Mouse (Mus musculus) cerebellum, adult 8-10 months (tissue): ENCODE data around the gene Lrrc38.
"Not testable (repeated sequence)": the region's sequence is repeated elsewhere in the genome, so short reads cannot be mapped to it uniquely, and the experiment has no call there.

Source experiments
- DNase-seq: peaks from one replicate; pipeline ENCODE4 v3.0.0; 2022

Lrrc38 gene

DNA sequence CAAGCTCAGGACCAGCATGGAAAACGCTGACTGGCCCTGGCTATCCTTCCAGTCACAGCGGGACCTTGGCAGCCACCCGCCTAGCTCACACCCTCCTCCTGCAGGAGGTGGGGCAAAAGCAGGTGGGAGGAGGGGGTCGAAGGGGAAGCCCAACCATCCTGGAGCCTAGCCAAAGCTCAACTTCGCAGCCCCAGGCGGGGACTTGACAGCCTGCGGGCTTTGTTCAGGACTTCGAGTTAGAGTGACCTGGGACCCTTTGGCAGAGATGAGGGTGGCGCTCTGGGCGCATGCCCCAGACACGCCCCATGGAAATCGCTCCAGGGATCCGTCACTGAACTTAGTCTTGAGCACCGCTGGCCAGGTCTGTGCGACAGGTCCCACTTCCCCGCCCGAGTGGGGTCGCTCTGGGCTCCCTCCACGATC lies at the start of gene Lrrc38:
Gene Lrrc38, plus strand, starts transcription at position 274 of the 423 bp plus-strand sequence.
- peak; percentile 58 for DNase-seq

DNA sequence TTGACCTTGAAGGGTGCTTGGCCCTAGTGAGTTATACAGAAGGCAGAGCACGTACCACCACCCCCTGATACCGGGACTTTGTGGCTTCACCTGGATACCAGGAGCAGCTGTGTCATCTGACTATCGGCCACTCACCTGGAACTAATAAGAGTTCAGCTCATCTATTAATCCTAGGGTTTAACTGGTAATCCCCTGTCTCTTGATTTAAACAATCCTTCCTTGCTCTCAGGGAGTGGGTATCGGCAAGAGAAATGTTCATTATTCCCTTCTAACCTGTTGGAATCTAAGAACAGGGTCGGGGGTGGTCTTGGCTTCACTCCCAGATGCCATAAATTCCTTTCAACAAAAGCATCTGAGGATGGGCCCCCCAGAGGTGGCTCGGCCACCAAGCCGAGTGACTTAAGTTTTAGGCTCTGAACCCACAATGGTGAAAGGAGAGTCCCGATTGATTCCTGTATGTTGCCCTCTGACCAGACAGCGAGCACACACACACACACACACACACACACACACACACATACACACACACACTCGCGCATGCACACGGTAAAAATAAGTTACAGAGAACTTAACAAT lies 49.4 kb upstream of the Lrrc38 start:
- DNase-seq, result no peak

DNA sequence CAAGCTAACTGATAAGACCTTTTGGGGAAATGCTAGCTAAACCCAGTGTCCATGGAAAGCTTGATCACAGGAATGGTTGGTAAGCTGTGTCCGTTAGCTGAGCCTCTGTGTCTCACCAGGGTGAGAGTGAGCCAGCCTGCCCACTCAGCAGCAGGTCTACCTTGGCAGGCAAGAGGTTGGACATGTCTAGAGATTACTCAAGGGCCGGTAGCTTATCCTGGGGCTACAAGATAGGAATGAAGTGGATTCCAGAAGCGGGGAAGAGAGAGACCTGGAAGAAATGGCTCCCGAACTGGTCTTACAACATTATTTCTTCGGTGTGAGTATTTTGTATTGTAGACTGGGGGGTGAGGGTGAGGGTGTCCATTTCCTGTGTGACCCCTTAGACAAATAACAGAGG lies 48.5 kb upstream of the Lrrc38 start:
- DNase-seq, result no peak

DNA sequence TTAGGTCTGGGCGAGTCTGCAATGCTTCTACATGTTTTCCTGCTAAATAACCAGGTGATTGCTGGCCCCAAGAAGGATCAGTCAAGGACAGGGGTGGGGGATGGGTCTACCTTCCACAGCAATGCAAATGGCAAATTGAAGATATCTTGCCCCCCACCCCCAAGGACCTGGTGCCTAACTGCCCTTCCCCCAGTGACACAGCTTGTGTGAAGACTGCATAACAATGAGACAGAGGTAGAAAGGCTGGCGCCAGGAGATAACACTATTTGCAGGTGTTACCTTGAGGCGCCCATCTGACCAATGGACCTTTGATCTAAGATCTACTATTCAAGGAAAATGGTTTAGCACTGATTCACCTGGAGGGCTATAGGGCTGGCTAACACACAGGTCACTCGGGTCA lies 47.7 kb upstream of the Lrrc38 start:
- no peak for DNase-seq

DNA sequence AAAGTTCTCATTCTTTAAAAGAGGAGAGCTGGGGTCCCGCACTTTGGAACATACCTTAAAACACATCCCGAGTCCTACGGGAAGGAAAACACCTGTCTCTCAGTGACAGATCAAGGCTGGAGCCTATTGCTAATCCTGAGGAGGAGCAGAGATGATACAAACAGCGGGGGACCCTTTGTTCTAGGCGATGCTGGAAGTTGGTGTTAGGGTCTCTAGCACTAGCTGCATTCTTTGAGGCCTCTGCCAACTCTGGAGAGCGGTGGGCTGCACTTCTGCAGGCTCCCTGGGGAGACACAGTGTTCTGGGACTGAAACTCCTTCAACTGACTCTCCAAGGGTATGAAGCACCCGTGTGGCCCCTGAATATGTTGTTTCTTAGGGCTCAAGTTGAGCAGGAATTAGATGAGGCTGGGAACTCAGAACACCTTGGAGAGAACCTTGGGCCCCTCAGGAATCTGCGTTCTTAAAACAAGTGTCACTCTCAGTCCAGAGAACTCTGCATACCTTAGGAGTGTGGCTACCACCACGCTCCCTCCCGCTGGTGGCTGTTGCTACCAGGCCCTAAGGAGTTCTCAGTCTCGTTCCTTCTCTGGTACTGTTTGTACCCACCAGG lies 47.2 kb upstream of the Lrrc38 start:
- DNase-seq, result no peak

DNA sequence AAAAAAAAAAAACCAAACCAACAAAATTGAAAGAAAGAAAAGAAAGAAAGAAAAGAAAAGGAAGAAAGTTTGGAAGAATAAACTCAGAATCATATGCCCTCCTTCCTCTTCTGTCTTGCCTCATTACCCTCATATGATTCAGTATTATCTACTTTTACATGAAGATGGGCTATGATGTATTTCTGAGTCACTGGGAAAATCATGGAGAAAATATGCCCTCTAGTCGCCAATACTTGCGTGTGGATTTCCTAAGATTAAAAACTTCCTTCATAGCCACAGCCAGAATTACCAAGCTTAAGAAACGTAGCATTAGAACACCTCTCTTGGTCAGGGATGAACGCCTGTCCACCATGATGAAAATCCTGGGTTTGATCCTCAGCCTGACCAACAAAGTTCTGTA lies 44.5 kb upstream of the Lrrc38 start:
- DNase-seq, result no peak

DNA sequence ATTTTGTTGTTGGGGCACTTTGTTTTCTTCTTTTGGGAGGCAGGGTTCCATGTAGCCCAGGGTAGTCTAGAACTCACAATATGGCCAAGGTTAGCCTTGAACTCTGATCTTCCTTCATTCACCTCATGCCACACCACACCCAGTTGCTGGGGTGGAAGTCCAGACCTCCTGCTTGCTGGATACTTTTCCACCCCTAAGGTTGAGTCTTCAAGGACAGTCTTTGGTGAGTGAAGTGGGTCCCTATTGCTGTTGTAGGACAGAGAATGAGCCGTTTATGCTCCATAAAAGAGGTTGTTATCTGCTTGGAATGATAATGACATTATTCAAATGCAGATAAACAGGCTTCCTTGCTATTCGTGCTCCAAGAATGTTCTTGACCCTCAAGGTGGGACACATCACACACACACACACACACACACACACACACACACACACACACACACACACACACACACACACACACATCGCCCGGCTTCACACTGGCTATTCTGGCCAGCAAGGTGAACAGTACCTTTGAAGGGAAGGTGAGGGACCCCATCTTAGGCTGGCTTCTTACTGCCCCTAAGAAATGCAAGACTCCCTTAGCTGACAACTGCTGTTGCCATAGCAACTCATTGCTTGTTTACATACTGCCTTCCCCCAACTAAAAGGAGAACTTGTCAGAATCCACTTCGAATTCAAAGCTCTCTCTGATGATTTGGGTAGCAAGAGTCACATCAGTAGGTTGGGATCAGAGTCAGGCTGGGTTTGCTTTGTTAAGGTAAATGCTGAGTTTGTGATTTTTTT lies 43.4 kb upstream of the Lrrc38 start:
- DNase-seq, result no peak

DNA sequence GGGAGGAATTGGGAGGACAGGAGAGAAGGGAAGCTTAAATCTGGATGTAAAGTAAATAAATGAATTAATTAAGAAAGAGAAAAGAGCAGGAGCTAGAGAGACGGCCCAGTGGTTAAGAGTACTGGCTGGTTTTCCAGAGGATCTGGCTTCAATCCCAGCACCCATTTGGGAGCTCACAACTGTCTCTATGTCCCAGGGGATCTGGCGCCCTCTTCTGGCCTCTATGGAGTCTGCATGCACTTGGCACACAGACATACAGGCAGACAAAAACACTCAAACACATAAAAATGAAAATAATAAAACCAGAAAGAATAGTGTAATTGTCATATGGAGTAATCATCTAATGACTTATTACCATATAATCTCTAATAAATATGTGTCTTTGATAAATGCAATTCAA lies 38.2 kb upstream of the Lrrc38 start:
- DNase-seq, result no peak

DNA sequence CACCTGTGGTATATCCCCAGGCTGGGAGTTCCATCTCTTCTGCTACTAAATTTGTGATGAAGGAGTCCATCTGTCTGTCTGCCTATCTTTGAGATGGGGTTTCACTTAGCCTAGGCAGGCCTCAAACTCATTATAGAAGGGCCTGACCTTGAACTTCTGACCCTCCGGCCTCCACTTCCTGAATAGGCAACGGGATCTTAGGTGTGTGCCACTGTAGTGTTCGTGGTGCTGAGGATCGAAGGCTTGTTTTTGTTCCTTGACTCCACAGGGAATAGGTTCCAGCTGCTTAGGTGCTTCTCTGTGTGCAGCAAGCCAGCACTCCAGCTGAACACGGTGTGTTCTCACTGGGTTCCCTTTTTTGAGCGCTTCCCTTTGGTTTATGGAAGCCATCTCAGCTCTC lies 36.3 kb upstream of the Lrrc38 start:
- DNase-seq, result no peak

DNA sequence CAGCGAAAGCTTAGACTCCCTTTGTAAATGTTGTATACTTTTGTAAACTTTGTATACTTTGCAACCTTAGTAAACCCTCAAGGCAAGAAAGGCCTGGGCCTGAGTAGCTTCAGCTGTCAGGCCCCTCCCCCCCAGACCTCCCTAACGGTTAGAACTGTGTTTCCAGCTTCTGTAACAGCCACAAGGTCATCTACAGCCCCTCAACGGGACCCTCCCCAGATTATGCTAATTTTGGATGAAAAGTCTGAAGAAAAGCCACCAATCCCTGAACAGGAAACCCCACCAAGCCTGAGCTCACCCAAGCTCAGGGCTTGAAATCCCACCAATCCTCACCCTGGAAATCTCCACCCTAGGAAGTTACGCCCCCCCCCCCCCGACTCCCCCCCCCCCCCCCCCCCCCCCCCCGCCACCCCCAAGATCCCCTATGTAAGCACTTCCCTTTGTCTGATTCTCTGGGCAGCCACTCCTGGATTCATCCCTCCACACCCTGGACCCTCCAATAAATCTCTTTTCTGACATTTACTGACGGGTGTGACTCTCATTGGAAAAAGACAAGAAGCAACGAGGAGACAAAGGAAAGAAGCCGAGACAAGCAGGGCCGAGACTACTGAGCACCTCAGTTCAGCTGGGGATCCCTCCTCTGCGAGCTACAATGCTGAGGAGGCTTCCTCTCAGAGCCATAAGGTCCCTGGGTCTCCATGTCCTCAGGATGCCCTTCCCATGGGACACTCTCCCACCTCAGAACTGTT lies 25.2 kb upstream of the Lrrc38 start:
- DNase-seq, result no peak

DNA sequence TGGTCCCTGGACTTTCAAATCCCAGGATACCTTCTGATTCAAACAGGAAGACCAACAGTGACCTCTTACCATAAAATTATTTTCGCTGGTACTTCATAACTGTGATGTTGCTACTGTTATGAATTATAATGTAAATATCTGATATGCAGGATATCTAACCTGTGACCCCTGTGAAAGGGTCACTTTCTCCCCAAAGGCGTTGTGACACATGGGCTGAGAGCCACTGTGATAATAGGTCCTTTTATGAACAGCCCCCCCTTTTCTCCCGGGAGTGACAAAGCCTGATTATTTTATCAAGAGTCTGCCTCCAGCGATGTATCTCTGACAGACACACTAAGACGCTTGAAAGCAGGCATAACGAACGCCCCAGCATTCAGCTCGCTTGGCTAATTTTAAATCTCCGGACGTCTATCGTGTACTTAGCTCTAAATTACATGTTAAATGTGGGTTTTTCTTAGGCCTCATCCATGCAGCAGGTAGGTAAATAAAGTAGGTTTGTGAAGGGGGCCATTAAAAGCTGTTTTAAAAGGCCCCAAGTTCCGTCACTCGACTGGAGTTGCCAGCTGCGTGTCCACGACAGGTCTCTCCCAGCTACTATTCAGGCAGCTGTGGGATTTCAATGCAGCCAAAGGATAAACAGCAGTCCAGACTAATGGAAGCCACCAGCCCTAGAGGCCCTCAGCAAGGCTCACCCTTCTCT lies 24.5 kb upstream of the Lrrc38 start:
- no peak for DNase-seq

DNA sequence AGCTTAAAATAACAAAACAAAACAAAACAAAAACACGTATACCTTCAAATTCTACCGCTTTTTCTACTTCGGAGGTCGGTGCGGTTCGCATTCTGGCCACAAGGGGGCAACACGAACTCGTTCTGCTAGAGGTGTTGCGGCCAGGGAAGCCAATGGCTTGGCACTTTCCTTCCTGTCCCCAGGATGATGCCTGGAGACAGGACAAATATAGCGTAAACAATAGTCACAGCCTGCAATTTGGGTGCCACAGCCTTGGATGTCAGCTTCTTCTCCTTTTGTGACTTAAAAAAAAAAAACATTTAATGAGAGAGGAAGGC lies 24.0 kb upstream of the Lrrc38 start:
- DNase-seq, result peak; percentile 79

DNA sequence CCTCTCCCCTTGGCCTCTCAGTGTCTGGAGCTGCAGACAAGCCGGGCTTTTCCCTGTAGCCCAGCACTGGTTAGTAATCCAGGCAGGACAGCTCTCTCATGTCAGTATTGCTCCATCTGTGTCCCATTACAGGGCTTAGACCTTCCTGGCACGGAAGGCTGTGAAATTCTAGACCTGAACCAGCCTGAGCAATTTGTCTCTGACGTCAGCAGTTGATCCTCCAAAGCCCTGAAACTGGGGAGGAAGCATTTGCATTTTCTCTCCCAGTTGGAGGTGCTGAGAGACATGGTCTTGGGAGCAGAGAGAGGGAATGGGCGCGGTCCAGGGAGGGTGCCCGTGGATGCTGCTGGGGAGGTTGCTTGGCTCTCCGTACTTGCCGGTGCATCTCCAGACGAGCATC lies 19.0 kb upstream of the Lrrc38 start:
- DNase-seq, result no peak

DNA sequence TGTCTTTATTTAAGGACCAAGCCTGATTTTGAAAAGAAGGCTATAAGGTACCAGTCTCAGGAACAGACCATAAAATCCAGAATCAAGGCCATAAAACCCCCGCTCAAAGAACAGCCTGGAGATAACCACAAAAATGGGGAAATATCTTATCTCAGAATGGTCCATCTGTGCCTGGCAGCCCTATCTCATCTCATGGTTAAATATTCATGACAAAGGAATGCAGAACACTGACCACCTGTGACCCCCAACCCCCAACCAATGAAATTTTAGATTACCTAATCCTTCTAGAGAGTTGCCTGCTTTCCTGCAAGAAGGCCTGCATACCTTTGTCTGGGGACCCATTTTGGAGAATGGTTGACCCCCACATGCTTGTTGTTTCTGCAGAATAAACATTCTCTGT lies 17.8 kb upstream of the Lrrc38 start:
- DNase-seq, result no peak

DNA sequence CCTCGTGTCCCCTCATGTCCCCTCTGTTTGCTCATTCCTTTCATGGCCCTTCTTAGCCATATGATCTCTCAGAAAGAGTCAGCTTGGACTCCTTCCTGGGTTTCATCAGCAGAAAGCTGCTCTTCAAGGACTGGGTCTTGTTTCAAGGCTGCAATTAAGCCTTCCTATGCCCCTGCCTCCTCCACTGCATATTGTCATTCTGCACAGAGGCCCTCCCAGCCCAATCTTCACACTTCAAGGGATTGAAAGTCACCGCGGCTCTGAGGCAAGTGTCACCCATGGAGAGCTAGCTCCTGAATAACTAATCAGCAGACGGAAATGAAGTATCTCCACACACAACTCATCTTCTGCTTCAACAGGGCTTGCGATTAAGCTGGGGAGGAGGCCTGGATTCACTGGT lies 15.4 kb upstream of the Lrrc38 start:
- no peak for DNase-seq

DNA sequence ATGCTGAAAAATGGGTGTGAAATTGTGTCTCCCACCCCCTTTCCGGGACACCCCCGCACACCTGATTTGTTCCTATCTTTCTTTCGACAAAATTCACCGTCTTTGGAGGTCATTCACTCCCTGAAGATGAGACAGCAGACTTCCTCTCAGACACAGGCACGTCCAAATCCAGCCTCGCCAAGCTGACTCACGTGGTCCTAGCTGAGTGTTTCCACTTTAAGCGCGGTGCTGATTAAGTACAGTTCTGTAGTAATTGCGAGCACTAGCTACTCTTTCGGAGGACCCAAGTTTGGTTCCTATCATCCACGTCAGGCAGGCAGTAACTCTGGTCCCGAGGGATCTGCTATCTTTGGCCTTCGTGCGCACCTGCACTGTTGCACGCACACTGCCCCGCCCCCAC lies 14.6 kb upstream of the Lrrc38 start:
- no peak for DNase-seq

DNA sequence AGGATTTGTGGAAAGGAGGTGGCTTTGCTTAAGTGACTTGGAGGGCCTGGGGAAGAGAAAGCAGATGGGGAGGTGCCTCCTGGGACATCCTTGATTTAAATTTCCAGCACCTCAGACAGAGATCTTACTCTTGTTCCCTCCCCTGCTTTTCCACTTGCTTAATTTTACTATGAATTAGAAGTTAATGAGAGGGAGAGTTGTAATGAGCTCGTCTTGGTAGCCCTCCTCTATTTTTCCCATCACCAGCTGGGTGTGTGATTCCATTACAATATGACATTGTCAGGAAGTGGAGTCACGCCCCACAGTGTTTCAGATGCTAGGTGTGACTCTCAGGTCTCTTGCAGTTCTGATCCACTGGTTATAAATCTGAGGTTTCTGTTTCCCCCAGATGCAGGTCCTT lies 13.5 kb upstream of the Lrrc38 start:
- no peak for DNase-seq

DNA sequence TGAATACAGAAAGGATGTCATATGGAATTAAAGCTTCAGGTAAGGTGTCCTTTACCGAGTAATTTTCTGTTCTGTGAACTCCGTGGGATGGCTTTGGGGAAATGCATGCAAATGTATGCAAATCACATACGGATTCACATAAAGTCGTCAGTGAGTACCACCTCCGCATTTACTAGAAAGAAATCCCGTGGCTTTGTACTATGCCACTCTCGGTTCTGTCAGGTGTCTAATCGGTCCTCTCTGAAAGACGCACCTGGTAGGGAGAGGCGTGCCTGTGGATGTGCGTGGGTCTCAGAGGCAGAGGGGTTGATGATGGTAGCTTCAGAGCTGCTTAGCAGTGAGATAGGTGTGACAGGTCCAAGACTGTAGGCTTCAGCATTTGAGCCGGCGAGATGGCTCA lies 9.7 kb upstream of the Lrrc38 start:
- no peak for DNase-seq

DNA sequence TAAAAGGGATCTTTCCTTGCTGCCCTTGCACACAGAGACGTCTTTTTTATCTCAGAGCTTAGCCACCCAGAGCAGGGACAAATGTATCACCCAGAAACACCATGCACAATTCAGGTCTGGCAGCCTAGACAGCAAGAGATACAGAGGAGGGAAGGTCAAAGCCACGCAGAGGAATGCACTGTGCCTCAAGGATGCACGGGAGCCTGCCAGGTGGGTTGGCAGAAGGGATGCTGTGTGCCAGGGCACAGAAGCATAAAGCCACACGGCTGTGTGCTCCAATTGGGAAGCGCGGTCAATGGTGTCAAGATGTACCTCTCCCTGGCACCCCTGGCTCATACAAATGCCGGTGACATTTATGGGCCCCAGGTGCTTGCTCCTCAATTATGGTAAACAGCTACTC lies 8.1 kb upstream of the Lrrc38 start:
- DNase-seq, result no peak

DNA sequence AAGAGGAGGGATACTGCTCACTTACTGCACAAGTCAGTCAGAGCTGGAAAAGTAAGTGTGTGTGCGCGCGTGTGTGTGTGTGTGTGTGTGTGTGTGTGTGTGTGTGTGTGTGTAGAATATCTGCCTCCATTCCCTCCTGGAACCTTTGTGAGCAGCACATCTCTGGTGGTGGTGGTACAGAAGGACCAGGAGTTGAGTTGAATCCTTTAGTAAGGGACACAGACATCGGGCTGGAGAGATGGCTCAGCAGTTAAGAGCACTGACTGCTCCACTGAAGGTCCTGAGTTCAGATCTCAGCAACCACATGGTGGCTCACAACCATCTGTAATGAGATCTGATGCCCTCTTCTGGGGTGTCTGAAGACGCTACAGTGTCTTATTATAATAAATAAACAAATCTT lies 4.1 kb upstream of the Lrrc38 start:
- not testable (repeated sequence) for DNase-seq

DNA sequence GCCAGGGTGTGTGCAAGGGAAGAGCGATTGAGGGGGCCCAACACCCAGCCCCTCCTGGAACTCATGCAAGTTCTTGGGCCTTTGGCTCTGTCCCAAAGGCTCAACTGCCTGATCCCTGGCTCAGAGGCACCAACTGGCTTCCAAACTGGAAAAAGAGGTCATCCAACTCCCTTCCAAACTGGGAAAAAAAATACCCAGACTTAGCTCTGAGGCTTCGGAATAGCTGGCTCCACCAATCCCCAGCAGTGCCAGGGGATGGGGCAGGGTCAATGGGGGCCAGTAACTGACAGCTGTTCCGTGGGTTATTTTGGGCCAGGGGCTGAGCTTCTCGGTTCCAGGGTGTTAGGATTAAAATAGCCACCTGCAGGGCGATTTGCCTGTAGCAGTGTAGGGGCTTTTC lies 879 bp upstream of the Lrrc38 start:
- no peak for DNase-seq

DNA sequence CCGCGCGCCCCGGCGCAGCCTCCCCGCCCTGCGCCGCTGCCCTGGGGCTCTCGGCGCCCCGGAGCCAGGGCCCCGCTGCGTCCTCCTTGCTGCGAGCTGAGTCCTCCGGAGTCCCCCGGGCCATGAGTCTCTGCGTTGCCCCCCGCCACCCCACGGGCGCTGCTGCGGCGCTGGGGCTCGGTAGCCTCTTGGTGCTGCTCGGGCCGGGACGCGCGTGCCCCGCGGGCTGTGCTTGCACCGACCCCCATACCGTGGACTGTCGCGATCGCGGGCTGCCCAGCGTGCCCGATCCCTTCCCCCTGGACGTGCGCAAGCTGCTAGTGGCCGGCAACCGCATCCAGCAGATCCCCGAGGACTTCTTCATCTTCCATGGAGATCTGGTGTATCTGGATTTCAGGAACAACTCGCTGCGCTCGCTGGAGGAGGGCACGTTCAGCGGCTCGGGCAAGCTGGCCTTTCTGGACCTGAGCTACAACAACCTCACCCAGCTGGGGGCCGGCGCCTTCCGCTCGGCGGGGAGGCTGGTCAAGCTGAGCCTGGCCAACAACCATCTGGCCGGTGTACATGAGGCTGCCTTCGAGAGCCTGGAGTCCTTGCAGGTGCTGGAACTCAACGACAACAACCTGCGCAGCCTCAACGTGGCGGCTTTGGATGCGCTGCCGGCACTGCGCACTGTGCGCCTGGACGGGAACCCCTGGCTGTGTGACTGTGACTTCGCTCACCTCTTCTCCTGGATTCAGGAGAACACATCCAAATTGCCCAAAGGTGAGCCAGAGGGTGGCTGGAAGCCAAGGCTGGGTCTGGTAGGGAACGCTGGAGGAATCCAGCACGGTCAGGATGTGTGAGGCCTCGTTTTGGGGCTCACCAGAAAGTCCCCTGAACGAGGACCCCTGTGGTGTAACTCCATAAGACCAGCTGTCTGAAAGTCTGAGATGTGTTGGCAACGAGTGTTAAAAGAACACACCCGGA lies 774 bp downstream of the Lrrc38 start:
- DNase-seq, result peak; percentile 20
